Mouse (Mus musculus): ENCODE data around the gene Galnt6.

The Galnt6 gene

DNA sequence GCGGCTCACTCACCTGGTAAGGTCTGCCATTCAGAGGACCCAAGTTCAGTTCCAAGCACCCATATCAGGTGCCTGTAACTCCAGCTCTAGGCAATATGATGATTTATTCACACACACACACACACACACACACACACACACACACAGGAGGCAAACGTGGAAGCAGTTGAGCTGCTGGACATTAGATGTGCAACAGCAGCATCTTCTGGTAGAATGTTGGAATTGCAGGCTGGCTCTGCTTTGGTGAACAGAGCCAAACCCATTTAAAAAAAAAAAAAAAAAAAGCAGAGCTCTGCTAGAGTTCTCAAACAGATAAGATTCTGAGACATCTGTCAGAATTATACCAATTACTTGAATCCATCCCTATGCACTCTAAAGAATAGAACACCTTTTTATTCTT lies 46.1 kb downstream of the Galnt6 start:
- ATAC-seq (ENCODE audit: low TSS enrichment) = peak; percentile 29; the same call in 1 of the 2 replicates

GRCm38 (mm10) chr15:100681770-100682169 lies 47.4 kb downstream of the Galnt6 start:
- ATAC-seq (ENCODE audit: low TSS enrichment) = no peak

GRCm38 (mm10) chr15:100680381-100680780 lies 48.8 kb downstream of the Galnt6 start:
- ATAC-seq (ENCODE audit: low TSS enrichment) = no peak

- ATAC-seq (ENCODE audit: low TSS enrichment) = no peak
Measured at GRCm38 (mm10) chr15:100679005-100679404, 50.2 kb downstream of the Galnt6 start.

GRCm38 (mm10) chr15:100678581-100678980 lies 50.6 kb downstream of the Galnt6 start:
- ATAC-seq (ENCODE audit: low TSS enrichment) = no peak

GRCm38 (mm10) chr15:100677675-100678074 lies 51.5 kb downstream of the Galnt6 start:
- no peak for ATAC-seq (ENCODE audit: low TSS enrichment)

- ATAC-seq (ENCODE audit: low TSS enrichment) = no peak
Measured at GRCm38 (mm10) chr15:100676521-100676920, 52.7 kb downstream of the Galnt6 start.

DNA sequence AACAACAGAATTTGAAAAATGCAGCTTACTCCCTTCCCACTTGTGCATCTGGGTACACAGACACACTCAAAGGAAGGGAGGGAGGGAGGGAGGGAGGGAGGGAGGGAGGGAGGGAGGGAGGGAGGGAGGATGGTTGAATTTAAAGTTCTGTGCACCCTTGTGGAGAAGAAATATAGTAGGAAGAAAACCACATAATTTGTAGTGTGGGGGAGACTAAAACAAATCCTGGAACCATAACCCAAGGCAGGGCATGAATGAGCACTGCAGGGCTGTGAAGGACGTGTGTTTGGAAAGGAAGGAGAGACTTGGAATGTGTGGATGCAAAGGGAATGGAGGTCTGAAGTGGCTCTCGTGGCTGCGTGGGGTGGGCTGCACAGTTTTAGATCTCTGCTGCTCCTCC lies 53.7 kb downstream of the Galnt6 start:
- ATAC-seq (ENCODE audit: low TSS enrichment) = no peak

GRCm38 (mm10) chr15:100674566-100674965 lies 54.6 kb downstream of the Galnt6 start:
- ATAC-seq (ENCODE audit: low TSS enrichment) = no peak

GRCm38 (mm10) chr15:100673585-100674391 lies 55.4 kb downstream of the Galnt6 start:
- ATAC-seq (ENCODE audit: low TSS enrichment) = no peak

DNA sequence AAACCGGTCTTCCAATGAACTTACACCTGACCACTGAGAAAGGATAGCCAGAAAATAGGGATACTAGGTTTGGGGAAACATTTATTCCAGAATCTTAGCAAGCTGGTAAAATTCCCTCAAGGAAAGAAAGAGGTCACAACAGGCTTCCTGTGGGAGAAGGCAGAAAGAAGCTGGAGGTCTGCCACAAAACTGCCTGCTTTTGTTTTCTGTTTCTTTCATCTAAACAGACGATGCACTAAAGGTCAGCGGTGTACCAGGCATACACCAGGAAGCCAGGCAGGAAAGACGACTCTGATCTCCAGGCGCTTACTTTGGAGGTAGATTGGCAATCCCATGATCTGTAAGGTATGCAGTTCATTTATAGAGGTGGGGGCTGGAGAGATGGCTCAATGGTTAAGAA lies 58.3 kb downstream of the Galnt6 start:
- no peak for ATAC-seq (ENCODE audit: low TSS enrichment)

DNA sequence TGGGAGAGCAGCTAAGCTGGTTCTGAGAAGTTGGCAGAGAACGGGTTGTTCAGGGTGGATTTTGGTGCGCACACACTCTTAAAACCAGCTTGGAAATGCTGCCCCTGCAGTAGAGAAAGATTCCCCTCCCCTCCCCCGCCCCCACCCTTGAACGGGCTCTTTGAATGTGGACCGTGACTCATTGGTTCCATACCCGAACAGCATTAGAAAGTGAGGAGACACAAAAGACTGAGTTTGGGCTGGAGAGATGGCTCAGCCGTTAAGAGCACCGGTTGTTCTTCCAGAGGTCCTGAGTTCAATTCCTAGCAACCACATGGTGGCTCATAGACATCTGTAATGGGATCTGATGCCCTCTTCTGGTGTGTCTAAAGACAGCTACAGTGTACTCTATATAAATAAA lies 59.2 kb downstream of the Galnt6 start:
- no peak for ATAC-seq (ENCODE audit: low TSS enrichment)

DNA sequence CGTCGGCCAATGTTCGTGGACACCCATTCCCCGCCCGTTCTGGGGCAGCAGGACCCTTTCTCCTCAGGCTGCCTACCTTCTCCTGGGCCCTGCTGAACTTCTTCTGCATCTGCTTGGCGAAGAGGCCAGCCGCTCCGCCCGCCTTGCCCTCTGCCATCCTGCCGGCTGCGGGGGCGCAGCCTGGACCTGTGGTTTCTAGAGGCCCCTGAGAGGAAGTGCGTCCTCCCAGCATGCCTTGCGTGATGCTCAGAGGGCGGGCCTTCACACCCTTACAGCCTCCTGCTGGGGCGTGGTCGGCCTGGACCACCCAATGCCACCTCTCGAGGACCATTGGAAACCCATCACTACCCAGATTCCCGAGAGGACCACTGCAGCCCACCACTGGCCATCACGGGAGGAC lies 59.8 kb downstream of the Galnt6 start, which contains the start of gene Bin2:
Bin2 (minus strand) TSS at position 217 of the 400 bp plus-strand sequence.
- ATAC-seq (ENCODE audit: low TSS enrichment) = no peak

DNA sequence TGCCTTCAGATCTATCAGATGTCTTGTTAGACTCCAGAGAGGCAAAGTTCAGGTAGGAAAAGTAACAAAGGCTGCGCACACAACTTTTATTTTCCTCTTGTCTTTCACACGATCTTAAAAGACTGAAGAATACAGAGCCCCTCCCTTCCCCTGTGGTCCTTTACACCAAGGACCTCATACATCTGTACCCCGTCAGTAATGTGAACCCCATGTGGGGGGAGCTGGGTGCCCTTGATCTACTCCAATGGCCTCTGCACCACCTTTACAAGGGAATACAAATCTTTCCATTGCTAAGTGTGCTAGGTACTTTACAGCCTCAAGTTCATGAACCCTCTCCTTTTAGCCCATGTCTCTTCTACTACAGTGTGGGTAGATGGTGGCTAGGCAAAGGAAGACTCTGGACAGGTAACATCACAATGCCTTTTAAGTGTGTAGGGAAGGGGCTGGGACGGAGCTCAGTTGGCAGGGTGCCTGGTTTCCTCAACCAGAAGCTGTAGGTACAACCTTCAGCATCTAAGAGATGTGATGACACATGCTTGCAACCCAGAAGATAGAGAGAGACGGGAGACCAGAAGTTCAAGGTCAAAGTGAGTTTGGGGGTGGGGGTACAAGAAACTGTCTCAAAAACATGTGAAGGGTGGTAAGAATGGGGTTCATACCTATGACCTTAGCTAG lies 61.2 kb downstream of the Galnt6 start:
- no peak for ATAC-seq (ENCODE audit: low TSS enrichment)

DNA sequence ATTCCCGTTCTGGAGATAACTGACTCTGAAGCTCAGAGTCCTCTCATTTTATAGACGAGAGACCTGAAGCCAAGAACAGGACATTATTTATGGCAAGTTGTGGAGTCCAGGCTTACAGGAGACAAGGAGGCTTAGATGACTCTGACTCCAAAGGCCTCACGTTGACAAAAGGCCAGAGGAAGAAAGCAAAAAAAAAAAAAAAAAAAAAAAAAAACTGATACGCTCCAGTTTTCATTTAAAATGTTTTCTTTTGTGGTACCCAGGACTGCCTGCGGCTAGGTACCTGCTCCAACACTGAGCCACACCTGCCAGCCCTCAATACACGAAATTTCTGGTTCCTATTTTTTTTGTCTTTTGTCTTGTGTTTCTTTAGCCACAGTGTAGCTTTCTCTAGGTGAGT lies 61.8 kb downstream of the Galnt6 start:
- ATAC-seq (ENCODE audit: low TSS enrichment) = no peak

- ATAC-seq (ENCODE audit: low TSS enrichment) = no peak
Measured at GRCm38 (mm10) chr15:100666851-100667250, 62.3 kb downstream of the Galnt6 start.

DNA sequence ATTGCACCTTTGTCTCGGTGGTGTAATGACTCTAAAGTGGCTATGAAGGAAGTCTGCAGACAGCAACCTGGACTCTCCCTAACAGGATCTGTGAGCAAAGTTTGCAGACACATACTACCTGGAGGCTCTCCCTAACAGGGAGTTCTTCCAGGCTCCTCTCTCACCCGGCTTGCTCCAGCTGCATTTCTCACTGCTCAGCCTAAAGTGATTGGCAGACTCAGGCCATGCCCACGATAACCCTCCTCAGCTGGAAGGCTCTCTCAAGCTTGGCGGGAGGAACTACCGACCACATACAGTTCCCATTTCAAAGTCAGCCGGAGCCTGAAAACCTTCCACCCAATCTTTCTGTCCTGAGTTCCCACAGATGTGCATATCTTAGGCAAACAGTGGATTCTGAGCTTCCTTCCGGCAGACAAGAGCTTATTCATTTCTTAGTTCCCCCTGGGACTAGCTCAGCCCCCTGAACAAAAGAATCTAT lies 62.9 kb downstream of the Galnt6 start:
- no peak for ATAC-seq (ENCODE audit: low TSS enrichment)

DNA sequence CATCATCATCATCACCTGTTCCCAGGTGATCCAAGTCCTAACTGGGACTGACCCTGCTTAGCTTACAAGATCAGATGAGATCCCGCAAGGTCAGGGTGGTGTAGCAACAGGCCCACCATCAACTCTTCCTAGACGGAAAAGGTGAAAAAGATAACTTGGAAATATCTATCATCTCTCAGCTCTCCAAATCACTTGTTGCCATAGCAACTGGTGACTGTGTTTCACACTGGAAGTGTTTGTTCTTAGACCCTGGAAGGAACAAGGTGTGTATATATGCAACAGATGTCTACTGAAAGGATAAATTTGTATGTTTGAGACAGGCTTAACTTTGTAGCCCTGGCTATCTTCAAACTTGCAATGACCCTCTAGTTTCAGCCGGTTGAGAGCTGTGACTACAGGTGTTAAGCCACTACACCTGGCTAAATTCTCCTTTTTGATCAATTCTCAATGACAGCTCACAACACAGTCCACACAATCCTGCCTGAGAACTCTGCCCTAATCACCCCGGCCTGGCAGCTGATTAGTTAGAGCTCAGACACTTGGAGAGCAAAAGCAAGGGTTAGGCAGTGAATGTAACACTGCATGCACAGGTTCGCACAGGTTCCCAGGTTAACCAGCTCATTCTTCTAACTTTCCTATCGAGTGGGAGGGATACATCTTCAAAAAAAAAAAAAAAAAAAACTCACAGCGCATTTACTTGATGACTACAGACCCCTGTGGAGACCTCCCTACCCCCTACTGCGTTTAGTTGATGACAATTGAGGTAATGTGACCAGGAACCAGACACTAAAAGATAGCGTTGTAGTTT lies 63.6 kb downstream of the Galnt6 start:
- no peak for ATAC-seq (ENCODE audit: low TSS enrichment)

DNA sequence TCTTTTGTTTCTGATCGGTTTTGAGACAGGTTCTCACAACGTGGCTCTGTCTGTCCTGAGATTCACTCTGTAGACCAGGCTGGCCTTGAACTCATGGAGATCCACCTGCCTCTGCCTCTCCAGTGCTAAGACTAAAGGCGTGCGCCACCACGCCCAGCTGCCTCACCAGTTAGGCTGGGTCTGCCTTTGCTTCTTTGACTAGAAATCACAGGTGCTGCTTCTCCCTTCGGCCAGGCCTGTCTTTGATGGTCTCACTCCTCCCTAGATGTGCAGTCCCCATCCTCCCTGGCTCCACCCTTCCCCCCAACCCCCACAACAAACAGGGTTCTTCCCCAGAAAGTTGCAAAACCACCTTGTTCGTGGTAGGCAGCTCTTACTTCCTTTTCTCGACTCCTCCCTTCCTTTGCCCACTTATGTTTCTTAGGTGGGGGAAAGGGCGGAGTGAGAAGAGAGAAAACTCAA lies 64.3 kb downstream of the Galnt6 start:
- no peak for ATAC-seq (ENCODE audit: low TSS enrichment)

GRCm38 (mm10) chr15:100660805-100661204 lies 68.4 kb downstream of the Galnt6 start:
- ATAC-seq (ENCODE audit: low TSS enrichment) = no peak

GRCm38 (mm10) chr15:100660306-100660705 lies 68.9 kb downstream of the Galnt6 start:
- no peak; the same call in 1 of the 2 replicates for ATAC-seq (ENCODE audit: low TSS enrichment)

- ATAC-seq (ENCODE audit: low TSS enrichment) = no peak
Measured at GRCm38 (mm10) chr15:100655201-100655600, 74.0 kb downstream of the Galnt6 start.

Measured in frontal cortex, adult (tissue).